28 mouse cellular contexts compared by ENCODE assay signal in the genomic region with DNA sequence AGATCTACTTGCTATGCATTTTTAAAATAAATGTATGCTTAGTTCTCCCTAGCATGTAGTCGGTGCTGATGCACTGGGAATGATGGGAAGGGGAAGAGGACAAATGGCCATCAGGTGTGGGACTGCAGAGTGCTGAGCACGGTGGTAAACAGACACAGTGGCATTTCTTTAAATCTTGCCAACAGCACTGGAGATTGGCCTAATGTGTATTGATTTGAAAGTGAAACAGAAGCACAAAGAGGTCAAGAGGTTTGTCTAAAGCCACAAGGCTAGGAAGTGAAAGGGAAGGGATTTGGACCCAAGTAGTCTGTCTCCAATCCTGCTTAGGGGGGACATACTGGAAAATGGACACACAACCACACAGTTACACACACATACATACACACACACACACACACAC.
"Had no signal": no experiment of that assay in that cellular context is flagged by ENCODE, and none has a peak within 500 bp of the region (broad histone marks: within the 10 kb centered on the region; RNA-seq: fewer than 3 reads in every experiment).

No protein-coding gene starts in this region.

- H3K9ac ChIP-seq: limb, embryonic 12.5 days; limb, embryonic 13.5 days; limb, embryonic 15.5 days; liver, embryonic 12.5 days; liver, embryonic 13.5 days; liver, embryonic 14.5 days; liver, embryonic 15.5 days; liver, postnatal 0 days; lung, embryonic 14.5 days; lung, embryonic 15.5 days; midbrain, embryonic 12.5 days; midbrain, embryonic 13.5 days; midbrain, embryonic 15.5 days; neural tube, embryonic 12.5 days had no signal

- H3K4me1 ChIP-seq: liver, embryonic 12.5 days; liver, embryonic 13.5 days; liver, embryonic 15.5 days; lung, embryonic 15.5 days; megakaryocyte, embryonic 14.5 days had no signal

- H3K27ac ChIP-seq: left cerebral cortex, adult 2 months; limb, embryonic 10.5 days; limb, embryonic 12.5 days; limb, embryonic 13.5 days; limb, embryonic 15.5 days; liver, embryonic 12.5 days; liver, embryonic 13.5 days; liver, embryonic 14.5 days; liver, embryonic 15.5 days; lung, embryonic 15.5 days; macrophage; midbrain, embryonic 10.5 days; midbrain, embryonic 12.5 days; midbrain, embryonic 13.5 days; midbrain, embryonic 15.5 days; neural tube, embryonic 12.5 days had no signal

- DNase-seq: left cerebral cortex, postnatal 4 days; liver, embryonic 13.5 days; liver, postnatal 0 days; lung, adult 18-20 months; lung, adult 2 months; lung, postnatal 10 days; lung, postnatal 14 days; lung, postnatal 36 days; lung, postnatal 4 days; midbrain, embryonic 14.5 days had no signal

- H3K4me3 ChIP-seq: left cerebral cortex, adult 2 months; limb, embryonic 10.5 days; limb, embryonic 12.5 days; limb, embryonic 13.5 days; limb, embryonic 15.5 days; liver, embryonic 12.5 days; liver, embryonic 13.5 days; liver, embryonic 15.5 days; lung, embryonic 15.5 days; megakaryocyte, embryonic 14.5 days; midbrain, embryonic 10.5 days; midbrain, embryonic 12.5 days; midbrain, embryonic 13.5 days; midbrain, embryonic 15.5 days; myocyte; neural tube, embryonic 12.5 days had no signal

- H3K36me3 ChIP-seq: limb, embryonic 10.5 days; limb, embryonic 12.5 days; limb, embryonic 13.5 days; limb, embryonic 15.5 days; liver, embryonic 12.5 days; liver, embryonic 13.5 days; liver, embryonic 15.5 days; lung, embryonic 15.5 days; midbrain, embryonic 10.5 days; midbrain, embryonic 12.5 days; midbrain, embryonic 13.5 days; midbrain, embryonic 15.5 days; neural tube, embryonic 12.5 days had no signal
